Mouse (Mus musculus) kidney, embryonic 16.5 days (tissue): Measurements from ENCODE around the gene Med13l. TPM values are rescaled to one million over a fixed set of nuclear protein-coding genes. Genes with fewer than 3 reads are reported as not detected.

Source experiments
- ATAC-seq: fragments of 200-750 bp; cut with Nextera tagmentation; 2 replicates; pipeline ENCODE4 v1.8.0; 2017; ENCODE audit warnings: moderate TSS enrichment; ENCODE audit not compliant: low FRiP score, low TSS enrichment
- H3K27ac ChIP-seq: fragments of 300-500 bp; sonication (generic); 2 replicates; pipeline ENCODE4 v1.5.1; 2014; ENCODE audit warnings: low read length
- H3K27me3 ChIP-seq: fragments of 300-500 bp; sonication (generic); 2 replicates; pipeline ENCODE4 v1.6.1; 2014; ENCODE audit warnings: low read length, control low read depth, mixed read lengths; ENCODE audit not compliant: insufficient read depth
- H3K36me3 ChIP-seq: fragments of 300-500 bp; sonication (generic); 2 replicates; pipeline ENCODE4 v1.6.1; 2014; ENCODE audit warnings: low read length, control low read depth, mixed read lengths; ENCODE audit not compliant: insufficient read depth
- H3K4me1 ChIP-seq: fragments of 300-500 bp; sonication (generic); 2 replicates; pipeline ENCODE4 v1.6.1; 2014; ENCODE audit warnings: low read length, control low read depth, mixed read lengths; ENCODE audit not compliant: insufficient read depth
- H3K4me2 ChIP-seq: fragments of 300-500 bp; sonication (generic); replicated peaks from 2 replicates; pipeline ENCODE4 v1.6.1; 2014; ENCODE audit warnings: low read depth, low read length
- H3K4me3 ChIP-seq: fragments of 300-500 bp; sonication (generic); 2 replicates; pipeline ENCODE4 v1.5.1; 2014; ENCODE audit warnings: mild to moderate bottlenecking, low read length
- H3K9ac ChIP-seq: fragments of 300-500 bp; sonication (generic); replicated peaks from 2 replicates; pipeline ENCODE4 v1.6.1; 2014; ENCODE audit warnings: low read length
- H3K9me3 ChIP-seq: fragments of 300-500 bp; sonication (generic); 2 replicates; pipeline ENCODE4 v1.6.1; 2016; ENCODE audit warnings: low read length, control low read depth
- WGBS: fragments of 180-500 bp; shearing (Covaris S2); extraction: QIAGEN DNeasy Blood & Tissue Kit; methylation state at CpG from one replicate; pipeline ENCODE4 v1.1.7; 2014; 5-methylcytosine and 5-hydroxymethylcytosine counted together
- polyA plus RNA-seq: library from polyadenylated mRNA; unstranded; fragments of >200 nt; fragmentation: Nextera tagmentation; extraction: Ambion mirVana; gene quantifications from 2 replicates; pipeline ENCODE4 v1.2.1, GENCODE M21; 2015

Gene Med13l
- polyA plus RNA-seq: 8.2 and 9.1 TPM in 2 replicates

DNA sequence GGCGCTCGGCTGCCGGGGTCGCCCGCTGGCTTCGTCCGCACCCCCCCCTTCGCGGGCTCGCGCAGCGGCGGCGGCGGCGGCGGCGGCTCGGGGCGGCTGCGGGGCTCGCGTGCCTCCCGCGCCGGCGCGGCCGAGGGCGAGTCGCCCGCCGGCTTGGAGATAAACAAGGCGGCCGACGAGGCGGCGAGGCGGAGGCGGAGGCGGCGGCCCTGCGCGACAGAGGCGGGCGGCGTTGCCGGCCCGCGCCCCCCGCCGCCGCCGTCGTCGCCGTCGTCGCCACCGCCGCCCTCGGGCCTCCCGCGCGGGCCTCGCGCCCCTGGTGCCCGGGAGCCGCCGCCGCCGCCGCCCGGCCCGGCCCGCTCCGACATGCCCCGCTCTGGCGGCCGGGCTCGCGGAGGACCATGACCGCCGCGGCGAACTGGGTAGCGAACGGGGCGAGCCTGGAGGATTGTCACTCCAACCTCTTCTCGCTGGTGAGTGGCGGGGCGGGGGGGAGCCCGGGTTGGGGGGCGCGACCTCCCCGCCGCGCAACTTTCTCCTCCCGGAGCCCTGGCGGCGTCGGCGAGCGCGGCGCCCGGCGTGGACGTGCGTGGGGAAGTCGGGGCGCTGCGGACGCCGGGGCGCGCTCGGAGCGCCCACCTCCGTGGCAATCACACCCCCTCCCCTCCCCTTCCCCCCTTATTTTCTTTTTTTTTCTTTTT lies at the start of gene Med13l:
Gene Med13l (plus strand): TSS at position 295 of the 701 bp plus-strand sequence.
- H3K4me3 ChIP-seq: peak within 1 kb of the TSS; percentile 84
- peak within 1 kb of the TSS; percentile 96 for H3K9ac ChIP-seq
- peak; percentile 76 for ATAC-seq
- peaks cover 26% of the 10 kb centered on the region for H3K4me1 ChIP-seq
- peak within 1 kb of the TSS; percentile 82 for H3K4me2 ChIP-seq
- peak within 1 kb of the TSS; percentile 87 for H3K27ac ChIP-seq
- H3K27me3 ChIP-seq: peaks cover 10% of the 10 kb centered on the region; the same call in 1 of the 2 replicates
- no peaks in the 10 kb centered on the region for H3K9me3 ChIP-seq
- no peaks in the 10 kb centered on the region for H3K36me3 ChIP-seq
- WGBS: under 1% methylated on average over 48 of the region's 120 CpGs

DNA sequence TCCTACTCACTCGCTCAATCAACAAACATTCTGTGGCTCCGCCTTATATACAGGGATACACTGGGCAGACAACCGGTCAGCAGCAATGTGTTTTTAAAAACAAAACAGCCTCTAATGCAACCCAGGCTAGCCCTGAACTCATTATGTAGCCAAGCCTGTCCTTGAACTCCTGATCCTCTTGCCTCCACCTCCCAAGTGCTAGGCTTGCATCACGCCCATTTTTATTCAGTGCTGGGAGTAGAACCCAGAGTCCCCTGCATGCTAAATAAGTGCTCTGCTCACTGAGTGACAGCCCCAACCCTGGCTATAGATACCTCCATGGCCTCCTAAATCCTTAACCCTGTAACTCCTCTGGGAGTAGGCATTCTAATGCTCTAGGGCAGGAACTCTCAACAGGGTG lies 49.5 kb upstream of the Med13l start:
- Histone ChIP-seq H3K4me3 (no peak overlapping the region), H3K9ac (no peak overlapping the region)
- no peak for ATAC-seq

DNA sequence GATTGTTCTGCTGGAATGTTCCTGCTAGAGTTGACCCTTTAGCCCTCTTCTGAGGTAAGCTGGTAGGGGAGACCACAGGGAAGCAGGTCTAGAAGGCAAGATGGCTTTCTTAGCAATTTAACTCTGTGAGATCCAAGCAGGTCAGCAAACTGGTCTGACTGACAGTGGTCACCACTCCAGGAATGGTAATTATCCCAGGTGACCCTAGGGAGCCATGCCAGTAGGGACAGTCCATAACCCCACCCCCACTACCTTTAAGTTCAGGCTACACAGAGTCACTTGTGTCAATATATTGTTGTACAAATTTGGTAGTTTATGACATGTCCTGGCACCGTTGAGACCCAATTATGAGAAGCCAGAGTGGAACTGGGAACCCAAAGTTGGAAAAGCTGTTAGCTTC lies 47.5 kb upstream of the Med13l start:
- H3K36me3 ChIP-seq: no peaks in the 10 kb centered on the region
- no peak for ATAC-seq
- no peak overlapping the region for H3K27ac ChIP-seq
- WGBS: 61% methylated on average over 1 of the region's 1 CpGs
- no peak overlapping the region for H3K4me2 ChIP-seq
- H3K9ac ChIP-seq: no peak overlapping the region
- no peaks in the 10 kb centered on the region for H3K9me3 ChIP-seq
- peaks cover 6% of the 10 kb centered on the region; the same call in 1 of the 2 replicates for H3K27me3 ChIP-seq
- no peak overlapping the region for H3K4me3 ChIP-seq
- H3K4me1 ChIP-seq: peaks cover 42% of the 10 kb centered on the region

More for the DNA sequence above, 49.5 kb upstream of the Med13l start:
- Histone ChIP-seq H3K27ac (no peak overlapping the region), H3K4me1 (peaks cover 26% of the 10 kb centered on the region), H3K36me3 (no peaks in the 10 kb centered on the region), H3K4me2 (no peak overlapping the region), H3K27me3 (peaks cover 6% of the 10 kb centered on the region; the same call in 1 of the 2 replicates), H3K9me3 (no peaks in the 10 kb centered on the region)
- WGBS: 93% methylated on average over 4 of the region's 4 CpGs

DNA sequence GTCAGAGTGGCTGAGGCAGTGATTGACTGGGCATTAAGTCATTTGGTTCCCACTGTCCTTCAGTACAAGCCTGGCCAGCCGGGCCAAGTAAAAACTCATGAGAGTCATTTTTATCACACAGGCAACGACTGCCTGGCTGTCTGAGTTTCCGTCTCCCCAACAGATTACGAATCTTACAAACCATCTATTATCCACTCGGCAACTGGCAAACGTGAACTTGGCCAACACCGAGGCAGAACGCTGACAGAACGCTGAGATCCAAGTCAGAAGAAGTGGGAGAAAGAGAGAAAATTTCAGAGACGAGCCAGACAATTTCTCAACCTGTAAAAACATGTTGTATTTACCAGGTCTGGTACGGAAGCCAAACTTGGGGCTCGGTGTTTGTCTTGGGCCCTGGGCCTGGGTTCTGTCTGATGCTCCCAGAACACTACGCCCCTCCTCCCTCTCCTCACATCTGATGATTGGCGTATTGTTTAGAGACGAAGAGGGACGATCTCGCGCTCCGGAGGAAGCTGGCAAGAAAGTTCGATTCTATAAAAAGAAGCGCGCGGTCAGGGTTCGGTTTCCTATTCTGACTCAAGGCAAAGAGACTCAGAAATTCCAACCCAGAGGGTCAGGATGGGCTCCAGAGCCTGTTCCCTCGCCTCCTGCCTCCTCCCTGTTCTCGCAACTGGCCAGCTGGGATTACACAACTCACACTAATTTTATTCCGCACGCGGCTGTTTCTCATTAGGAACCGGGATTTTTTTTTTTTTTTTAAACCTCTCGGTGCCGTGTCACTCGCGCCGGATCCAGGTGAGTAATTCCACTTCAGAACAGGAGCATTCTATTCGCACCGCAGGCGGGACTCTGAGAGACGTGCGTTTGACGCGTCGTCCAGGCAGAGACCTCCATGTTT lies 46.6 kb upstream of the Med13l start:
- Histone ChIP-seq H3K4me2 (peak overlapping the region; percentile 71), H3K9ac (peak overlapping the region; percentile 46), H3K27ac (no peak overlapping the region), H3K4me3 (peak overlapping the region; percentile 43), H3K36me3 (no peaks in the 10 kb centered on the region), H3K4me1 (peaks cover 42% of the 10 kb centered on the region), H3K9me3 (no peaks in the 10 kb centered on the region), H3K27me3 (peaks cover 6% of the 10 kb centered on the region; the same call in 1 of the 2 replicates)
- no peak for ATAC-seq
- WGBS: 3% methylated on average over 43 of the region's 43 CpGs

DNA sequence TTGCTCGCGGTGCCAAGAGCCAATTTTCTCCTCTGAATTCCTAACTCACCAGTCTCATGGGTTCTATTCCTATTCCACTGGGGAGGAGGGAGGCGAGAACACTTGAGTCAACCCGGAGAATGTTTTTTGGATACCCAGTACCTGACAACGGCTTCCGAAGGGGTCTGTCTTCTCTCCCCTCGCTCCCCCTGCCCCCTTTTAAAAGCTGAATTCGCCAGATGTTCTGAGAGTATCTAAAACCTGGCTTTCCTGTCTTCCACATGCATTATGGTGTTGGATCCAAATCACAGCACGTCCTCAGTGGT lies 46.0 kb upstream of the Med13l start:
- no peak for ATAC-seq
- no peak overlapping the region for H3K27ac ChIP-seq
- peaks cover 42% of the 10 kb centered on the region for H3K4me1 ChIP-seq
- H3K36me3 ChIP-seq: no peaks in the 10 kb centered on the region
- 0 out of 2 replicates have a peak overlapping the region, but pooled peaks have one; percentile 46 for H3K9ac ChIP-seq
- H3K9me3 ChIP-seq: no peaks in the 10 kb centered on the region
- H3K4me2 ChIP-seq: peak overlapping the region; percentile 71
- 23% methylated on average over 9 of the region's 9 CpGs for WGBS
- H3K4me3 ChIP-seq: peak overlapping the region; percentile 43
- peaks cover 6% of the 10 kb centered on the region; the same call in 1 of the 2 replicates for H3K27me3 ChIP-seq

DNA sequence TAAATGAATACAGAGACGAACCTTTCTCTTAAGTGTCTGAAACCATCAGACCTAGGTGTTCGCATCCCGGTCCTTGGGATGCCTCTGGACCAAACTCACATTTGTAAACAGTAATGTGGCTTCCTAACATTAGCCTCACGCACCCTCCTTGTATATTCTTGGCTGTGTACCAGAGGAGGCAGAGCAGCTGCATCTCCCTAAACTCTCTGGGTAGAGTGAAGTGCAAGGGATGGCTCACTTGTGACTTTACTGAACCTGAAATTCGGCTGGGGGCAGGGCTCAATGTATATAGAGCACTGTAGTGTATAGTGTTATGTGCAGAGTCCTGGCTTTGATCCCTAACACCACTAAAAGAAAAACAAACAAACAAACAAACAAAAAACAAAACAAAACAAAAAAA lies 45.6 kb upstream of the Med13l start:
- Histone ChIP-seq H3K27me3 (peaks cover 6% of the 10 kb centered on the region; the same call in 1 of the 2 replicates), H3K9ac (no peak overlapping the region), H3K27ac (peak overlapping the region; percentile 34; the same call in 1 of the 2 replicates), H3K9me3 (no peaks in the 10 kb centered on the region), H3K36me3 (no peaks in the 10 kb centered on the region), H3K4me3 (peak overlapping the region; percentile 43; the same call in 1 of the 2 replicates), H3K4me2 (peak overlapping the region; percentile 71), H3K4me1 (peaks cover 42% of the 10 kb centered on the region)
- 0 out of 2 replicates have a peak, but pooled peaks have one; percentile 32 for ATAC-seq
- 45% methylated on average over 5 of the region's 5 CpGs for WGBS

DNA sequence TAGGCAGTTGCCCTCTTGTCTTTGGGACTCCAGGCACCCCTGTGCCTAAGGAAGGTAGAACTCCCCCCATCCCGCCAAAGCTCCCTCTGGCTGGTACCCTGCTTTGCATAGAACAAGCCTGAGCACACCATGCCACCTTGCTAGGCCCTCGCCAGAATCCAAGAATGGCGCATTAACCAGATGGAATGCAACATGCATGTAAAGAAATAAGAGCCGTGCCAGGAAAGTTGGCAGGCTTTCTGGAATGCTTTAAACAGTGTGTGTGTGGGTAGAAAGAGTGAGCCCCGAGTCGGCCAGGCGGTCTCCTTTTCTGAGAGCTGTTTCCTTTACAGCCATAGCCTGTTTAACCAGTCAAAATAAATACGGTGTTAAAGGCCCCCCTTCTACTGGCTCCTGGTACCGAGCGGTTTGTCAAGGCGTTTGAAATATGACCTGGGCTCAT lies 45.2 kb upstream of the Med13l start:
- Histone ChIP-seq H3K9me3 (no peaks in the 10 kb centered on the region), H3K4me1 (peaks cover 42% of the 10 kb centered on the region), H3K4me3 (no peak overlapping the region), H3K4me2 (no peak overlapping the region; the same call in 1 of the 2 replicates), H3K27ac (peak overlapping the region; percentile 34; the same call in 1 of the 2 replicates), H3K27me3 (peaks cover 6% of the 10 kb centered on the region; the same call in 1 of the 2 replicates), H3K9ac (no peak overlapping the region), H3K36me3 (no peaks in the 10 kb centered on the region)
- 14% methylated on average over 11 of the region's 11 CpGs for WGBS
- ATAC-seq: peak; percentile 69; the same call in 1 of the 2 replicates

DNA sequence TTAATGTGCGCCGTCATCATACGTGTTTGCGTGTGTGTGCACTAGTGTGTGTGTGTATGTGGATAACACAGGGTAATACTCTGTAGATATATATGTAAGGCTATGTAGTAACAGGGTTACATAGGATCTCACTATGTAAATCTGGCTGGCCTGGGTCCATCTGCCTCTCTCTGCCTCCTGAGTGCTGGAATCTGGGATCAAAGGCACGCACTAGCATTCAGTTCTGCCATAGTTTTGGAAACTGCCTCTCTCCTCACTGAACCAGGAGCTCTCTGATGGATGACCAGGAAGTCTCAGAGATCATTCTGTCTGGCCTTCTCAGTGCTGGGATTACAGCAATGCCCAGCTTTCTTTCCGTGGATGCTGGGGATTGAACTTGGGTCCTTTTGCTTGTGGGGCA lies 44.4 kb upstream of the Med13l start:
- H3K36me3 ChIP-seq: no peaks in the 10 kb centered on the region
- peaks cover 6% of the 10 kb centered on the region; the same call in 1 of the 2 replicates for H3K27me3 ChIP-seq
- H3K27ac ChIP-seq: no peak overlapping the region
- 82% methylated on average over 6 of the region's 6 CpGs for WGBS
- H3K9me3 ChIP-seq: no peaks in the 10 kb centered on the region
- peaks cover 42% of the 10 kb centered on the region for H3K4me1 ChIP-seq
- H3K4me3 ChIP-seq: no peak overlapping the region
- no peak overlapping the region for H3K4me2 ChIP-seq
- ATAC-seq: no peak
- H3K9ac ChIP-seq: no peak overlapping the region

DNA sequence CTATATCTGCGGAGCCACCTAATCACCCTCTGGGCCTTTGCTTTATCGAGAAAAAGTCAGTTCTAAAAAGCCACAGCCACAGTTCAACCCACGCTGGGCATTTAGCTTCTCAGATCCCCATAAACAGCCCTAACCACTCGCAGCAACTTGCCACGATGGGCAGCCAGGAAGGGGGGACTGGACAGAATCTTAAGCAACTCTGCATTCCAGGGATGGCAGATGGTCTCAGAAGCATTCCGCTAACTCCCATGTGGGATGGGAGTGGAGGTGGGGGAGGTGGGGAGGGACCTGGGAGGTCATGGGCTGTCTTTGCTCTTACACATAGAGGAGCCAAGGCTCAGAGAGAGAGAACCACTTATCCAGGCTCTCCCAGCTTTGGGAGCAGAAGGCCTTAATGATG lies 44.0 kb upstream of the Med13l start:
- 43% methylated on average over 6 of the region's 6 CpGs for WGBS
- H3K27ac ChIP-seq: no peak overlapping the region
- peaks cover 6% of the 10 kb centered on the region; the same call in 1 of the 2 replicates for H3K27me3 ChIP-seq
- H3K9ac ChIP-seq: no peak overlapping the region
- peaks cover 42% of the 10 kb centered on the region for H3K4me1 ChIP-seq
- no peaks in the 10 kb centered on the region for H3K36me3 ChIP-seq
- no peaks in the 10 kb centered on the region for H3K9me3 ChIP-seq
- ATAC-seq: no peak
- no peak overlapping the region for H3K4me2 ChIP-seq
- no peak overlapping the region for H3K4me3 ChIP-seq
